Mouse (Mus musculus): ENCODE measurements around the gene Actl6a.

GRCm38 (mm10) chr3:32725951-32726350 lies 19.9 kb downstream of the Actl6a start:
- TF ChIP-seq CTCF (conservative IDR thresholded peaks at IDR 0.05; ENCODE audit: low read length) (no peak), NANOG (IDR thresholded peaks at IDR 0.05; ENCODE audit: borderline replicate concordance, low read length) (no peak)

Measured in E14TG2a.4 (cell line).